Mouse (Mus musculus): ENCODE measurements at regions not wholly inside any gene's neighbourhood (a gene's known extent, or its start where the extent isn't known, plus 50 kb on each side); places are given as distances from the start of the nearest gene placed in this dataset.
A peak's percentile ranks its signal among the peaks of the same experiment; 100 is the strongest.

DNA sequence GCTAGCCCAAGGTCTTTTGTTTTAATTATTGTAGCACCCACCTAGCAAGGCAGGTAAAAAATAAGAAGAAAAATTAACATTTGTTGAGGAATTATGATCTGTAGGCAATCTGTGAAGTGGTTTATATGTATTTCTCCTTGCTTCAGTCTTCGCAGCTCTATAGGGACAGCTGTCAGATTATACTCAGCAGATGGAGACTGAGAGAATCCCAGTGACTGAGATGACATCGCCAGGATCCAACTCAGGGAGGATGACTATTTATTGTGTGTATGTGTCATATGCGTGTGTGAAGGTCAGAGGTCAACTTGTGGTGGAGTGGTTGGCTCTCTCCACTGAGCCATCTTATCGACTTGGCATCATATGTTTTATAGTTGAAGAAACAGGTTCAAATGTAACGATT is 362.0 kb upstream of the Chd6 start:
- no peak for DNase-seq

DNA sequence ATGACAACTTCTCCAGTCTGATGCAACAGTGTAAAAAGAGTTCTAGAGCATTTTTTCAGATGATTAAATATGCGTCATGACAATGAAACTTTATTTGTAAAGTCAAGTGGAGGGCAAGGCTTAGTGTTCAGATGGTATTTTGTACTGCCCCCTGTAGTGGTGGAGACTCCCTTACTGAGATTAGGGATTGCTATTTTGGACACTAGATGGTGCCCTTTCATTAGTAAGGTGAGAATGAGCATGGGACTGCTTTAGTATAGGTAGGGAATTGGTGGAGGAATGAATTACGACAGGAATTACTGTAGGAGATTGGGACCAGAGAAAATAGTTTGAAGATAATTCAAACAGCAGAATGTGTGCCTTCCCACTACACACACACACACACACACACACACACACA is 361.1 kb upstream of the Chd6 start:
- DNase-seq = no peak

DNA sequence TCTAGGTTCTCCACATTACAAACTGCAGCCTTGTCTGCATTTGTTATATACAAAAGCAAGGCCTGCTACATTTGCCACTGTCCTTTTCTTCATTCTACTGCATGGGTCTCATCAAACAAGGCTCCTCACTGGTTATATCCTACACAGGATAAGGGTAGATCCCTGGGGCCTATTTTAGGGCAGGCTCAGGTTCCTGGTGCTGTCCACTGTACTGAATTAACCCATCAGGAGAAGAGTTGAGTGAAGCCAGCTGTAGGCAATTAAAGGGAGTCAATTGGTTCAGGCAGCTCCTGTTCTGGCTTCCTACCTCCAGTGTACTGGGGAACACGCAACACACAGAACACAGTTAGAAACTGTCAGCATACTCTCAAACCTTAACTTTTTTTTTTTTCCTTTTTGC is 358.2 kb upstream of the Chd6 start:
- no peak for DNase-seq

DNA sequence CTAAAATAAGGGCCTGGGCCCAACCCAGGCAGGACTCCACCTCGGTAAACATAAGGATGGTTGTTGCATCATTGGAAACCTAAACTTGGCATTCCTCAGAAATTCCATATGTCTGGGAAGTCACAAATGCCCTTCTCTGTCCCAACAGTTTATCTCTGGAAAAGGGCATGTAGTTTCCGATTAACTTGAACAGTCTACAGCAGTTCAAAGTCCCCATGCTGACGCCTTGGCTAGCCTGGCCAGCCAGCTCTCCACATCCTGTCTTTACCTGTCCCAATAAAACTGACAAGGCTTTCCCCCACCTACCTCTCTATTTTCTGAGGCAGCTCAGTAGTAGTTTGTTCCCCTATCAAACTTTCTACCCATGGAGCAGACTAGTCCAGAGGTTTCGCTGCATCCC is 351.7 kb upstream of the Chd6 start:
- no peak for DNase-seq

DNA sequence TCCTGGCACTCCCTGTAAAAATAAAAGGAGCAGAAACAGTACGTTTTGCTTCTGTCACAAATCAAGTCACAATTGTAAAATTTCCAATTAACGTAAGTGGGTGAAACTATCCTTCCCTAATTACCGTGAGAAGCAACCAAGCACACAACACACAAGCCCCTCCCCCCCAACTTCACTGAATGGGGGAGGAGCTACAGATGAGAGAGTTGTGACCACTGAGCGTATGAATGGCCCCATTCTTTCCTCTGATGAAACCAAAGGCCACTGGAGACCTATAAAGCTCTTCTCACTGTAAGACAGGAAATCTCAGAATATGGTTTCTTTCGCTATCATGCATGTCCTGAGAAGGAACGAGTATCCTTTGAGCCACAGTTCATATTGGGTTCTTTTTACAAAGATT is 345.6 kb upstream of the Chd6 start:
- no peak for DNase-seq

DNA sequence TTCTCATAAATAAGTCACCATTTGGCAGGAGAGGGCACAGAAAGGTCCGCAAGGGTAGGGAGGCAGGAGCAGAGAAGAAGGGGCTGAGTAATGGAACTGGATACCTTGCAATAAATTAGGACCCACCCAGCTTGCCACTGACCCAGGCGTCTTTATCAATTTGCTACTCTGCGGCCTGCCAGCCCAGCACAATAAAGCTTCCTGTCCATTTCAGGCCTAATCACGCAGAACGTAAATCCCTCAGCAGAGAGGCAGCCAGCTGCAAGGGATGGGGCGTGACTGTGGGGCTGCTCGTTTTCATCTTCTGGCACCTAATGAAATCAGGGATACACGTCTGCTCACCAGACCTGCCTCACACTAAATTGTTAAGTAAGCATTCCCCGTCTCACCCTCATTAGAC is 324.9 kb upstream of the Chd6 start:
- DNase-seq = no peak

DNA sequence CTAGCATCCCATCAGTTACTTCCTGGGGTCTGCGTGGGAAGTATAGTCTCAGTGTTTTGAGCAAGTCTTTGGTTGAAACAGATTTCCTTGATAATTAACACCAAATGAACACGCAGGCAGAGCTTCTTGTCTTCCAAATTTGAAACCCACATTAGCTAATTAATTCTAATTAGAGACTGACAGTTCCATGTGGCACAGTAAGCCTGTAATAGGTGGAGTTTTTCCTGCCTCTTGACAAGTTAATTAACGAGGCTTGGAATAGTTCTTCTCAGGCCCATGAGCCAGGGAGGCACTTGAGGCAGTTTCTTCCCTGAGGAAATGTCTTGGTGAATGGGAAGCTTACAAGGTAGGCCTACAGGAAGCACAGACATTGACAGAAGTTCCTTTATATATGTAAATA is 320.4 kb upstream of the Chd6 start:
- no peak for DNase-seq

DNA sequence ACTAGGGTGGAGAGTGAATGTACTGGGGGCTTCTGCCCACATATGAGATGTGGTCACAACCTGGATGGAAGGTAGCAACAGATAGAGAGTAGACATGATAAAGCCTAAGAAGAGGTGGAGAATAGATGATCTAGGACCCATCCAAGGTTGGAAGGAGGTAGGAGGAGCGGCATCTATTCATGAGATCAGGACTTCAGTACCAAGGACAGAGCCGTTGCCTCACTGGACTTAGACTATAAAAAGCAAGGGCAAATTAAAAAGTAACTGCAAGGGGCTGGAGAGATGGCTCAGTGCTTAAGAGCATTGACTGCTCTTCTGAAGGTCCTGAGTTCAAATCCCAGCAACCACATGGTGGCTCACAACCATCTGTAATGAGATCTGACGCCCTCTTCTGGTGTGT is 316.7 kb upstream of the Chd6 start:
- DNase-seq = peak; percentile 58

DNA sequence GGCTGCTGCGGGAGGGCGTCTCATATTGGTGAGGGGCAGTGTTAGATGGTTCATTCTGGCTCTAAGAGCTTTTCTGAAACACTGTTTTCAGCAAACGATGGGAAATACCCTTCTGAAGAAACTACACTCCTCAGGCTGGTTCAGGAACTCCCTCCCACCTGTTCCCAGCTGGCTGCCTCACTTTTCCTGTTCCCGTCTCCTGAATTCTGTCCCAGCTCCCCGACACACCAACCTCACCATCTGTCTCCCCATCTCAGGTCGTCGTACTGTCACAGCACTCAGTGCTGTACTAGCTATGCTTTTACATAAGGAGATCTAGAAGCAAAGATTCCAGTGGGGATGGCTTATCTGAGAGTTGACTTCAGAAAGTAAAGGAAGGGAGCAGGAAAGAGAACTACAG is 309.2 kb upstream of the Chd6 start:
- no peak for DNase-seq

DNA sequence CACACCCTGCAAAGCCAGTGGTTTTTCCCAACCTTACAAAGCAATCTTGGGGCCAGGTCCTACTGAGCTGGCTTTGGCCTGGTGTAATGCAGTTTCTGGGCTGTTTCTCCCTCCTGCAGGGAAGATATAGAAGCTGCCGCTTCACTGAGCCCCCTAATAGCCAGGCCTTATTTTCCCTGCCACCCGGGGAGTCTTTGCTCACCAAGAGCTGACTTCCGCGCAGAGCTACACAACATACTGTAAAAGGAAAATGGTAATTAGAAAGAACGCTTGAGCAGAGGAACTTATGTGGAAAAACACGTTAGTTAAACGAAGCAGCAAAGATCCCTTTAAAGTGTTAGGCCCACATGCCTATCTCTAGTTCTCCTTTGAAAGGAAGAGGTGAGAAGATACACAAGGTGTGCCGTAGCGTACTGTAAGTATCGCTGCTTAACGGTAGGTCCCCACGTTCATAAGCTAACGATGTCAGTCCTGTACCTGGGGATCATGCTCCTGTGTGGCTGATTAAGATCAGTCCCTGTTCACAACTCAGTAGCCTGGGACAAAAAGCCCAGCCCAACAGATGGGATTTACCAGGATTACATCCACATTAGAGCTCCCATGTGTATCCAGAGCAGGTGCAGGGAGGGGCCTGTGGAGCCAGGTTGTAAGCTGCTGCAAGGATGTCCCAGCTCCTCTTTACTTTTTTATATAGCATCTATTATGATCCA is 307.5 kb upstream of the Chd6 start:
- DNase-seq = no peak

DNA sequence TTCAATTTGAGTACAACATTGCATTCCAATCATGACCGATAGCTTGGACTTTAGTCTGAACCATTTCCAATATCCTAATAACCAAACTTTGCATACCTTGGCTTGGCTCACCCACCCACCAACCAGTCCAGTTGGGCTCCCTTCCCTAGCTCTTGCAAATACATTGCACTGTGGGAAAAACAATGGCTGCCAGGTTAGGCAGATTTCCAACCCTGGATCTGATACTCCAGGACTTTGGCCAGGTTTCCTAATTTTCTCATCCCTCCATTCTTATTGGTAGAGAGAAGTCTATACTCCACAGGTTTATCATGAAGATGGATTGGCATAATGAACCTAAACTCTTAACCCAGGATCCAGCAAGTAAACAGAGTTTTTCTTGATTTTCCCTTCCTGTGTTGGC is 299.4 kb upstream of the Chd6 start:
- DNase-seq = no peak

DNA sequence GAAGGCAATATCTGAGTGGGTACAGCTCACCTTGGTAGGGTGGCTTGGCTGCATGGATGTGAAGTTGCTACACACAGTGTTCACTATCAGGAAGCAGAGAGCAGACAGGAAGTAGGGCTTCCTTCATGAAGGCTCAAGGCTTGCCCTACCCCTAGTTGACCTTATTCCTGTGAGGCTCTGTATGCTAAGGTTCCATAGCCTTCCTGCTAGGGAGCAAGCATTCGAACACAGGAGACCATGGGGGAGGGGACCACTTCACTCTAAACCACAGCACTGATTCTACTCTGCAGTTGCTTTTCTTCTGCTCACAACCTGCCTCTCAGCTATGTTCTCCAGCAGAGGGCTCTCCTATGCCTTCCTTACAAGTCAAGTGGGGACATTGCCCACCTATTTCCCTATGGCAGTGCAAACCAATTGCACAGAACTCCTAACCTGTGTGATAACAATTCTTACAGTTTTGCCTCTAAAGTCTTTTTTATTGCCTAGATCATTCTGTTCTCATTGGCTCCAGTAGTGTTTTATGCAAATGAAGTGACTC is 297.0 kb upstream of the Chd6 start:
- DNase-seq = no peak

DNA sequence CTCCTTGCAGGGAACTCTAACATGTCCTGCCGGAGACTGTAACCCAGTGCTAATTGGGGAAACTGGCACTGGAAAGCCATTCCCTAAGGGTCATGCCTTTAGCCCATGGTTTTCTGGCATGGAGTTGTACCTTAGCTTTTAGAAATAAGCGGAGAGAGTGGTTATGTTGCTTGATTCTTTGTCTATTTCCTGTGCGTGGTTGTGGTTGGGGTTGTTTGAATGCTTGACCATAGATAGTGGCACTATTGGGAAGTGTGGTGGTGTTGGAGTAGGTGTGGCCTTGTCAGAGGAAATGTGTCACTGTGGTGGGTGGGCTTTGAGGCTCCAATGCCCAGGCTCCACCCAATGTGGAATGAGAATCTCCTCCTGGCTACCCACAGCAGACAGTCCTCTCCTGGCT is 289.2 kb upstream of the Chd6 start:
- no peak for DNase-seq

DNA sequence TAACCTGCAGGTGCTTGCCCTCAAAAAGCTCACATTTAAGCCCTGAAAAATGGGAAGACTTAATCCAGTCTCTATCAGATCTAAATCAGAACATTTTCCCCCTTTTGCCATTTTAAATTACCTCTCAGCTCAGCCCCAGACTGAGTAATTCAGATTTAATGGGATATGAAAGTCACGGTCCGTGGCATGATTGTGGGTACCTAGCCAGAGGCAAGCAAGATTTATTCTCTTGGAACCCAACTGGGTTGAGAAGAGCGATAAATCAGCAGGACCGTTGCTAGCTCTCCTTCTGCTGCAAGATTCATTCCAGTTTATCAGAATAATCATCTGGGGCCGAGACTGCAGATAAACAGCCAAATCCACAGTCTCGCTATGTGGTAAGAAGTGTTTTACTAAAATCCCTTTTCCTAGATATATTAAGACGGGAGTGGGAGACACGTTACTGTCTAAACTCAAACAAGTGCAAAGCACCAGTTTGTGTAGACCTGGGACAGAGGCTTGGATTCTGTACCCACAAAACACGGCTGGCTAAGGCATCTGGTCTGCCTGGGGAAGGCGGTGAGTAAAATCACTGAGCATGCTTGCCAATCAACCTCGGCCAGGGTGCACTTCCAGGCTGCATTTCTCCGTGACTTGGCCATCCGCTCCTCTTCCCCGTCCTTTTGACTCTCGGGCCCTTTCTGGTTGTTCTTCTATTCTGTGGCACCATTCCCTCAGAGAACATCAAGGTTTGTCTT is 282.2 kb upstream of the Chd6 start:
- DNase-seq = peak in 1 of 2 experiments; percentile 12

DNA sequence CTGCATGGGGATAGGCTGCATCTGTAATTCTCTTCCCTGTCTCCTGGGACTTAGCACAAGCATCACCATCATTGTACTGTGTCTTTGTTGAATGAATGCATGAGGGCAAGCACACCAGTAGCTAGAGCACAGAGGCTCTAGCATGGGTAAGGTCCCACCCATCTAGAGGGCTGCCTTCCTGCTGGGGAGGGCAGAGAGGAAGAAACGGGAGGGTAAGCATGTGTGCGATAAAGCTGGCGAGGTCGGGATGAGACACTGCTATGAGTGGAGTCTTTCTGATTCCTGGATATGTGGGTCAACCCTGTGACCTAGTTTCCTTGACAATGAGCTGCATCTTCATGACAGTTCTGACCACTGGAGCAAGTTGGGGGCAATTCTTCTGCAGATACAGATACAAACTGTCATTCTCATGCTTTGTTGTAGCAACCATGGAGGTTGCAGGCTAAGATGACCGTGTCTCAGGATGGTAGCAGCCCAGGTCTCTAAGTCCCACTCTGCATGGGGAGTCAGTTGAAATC is 280.5 kb upstream of the Chd6 start:
- DNase-seq = no peak

DNA sequence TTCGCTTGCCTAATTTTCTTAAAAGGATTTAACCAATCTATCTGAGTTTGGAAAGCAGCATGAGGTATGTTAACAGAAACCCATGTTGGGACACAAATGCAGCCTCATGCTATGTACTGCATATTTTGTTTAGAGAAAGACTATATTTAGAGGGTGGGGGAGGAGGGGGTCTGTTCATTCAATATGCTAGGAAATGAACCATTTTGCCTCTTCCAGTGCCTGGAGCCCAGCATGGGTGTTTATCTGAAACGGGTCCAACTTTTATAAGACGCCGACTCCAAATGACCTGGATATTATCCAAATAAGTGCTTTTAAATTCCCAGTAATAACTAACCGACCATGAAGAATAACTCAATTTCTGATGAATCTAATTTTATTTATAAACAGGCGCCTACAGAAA is 278.2 kb upstream of the Chd6 start:
- DNase-seq = no peak

DNA sequence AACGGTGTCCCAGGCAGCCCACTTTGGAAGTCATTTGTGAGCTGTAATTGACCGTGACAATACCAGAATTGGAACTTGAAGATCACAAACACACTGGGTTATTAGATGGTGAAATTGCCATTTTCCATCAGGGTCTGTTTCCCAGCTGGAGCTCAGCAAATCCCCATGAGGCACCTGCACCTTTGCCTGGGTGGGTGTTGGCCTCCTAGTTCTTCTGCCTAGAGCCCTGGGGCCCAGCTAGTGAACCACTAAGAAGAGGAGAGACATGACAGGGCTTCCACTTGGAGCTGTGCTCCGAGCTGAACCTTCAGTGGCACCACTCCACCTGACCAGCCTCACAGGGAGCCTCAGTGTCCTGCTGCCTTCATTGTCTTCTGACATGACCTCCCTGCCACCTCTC is 273.5 kb upstream of the Chd6 start:
- DNase-seq = no peak

DNA sequence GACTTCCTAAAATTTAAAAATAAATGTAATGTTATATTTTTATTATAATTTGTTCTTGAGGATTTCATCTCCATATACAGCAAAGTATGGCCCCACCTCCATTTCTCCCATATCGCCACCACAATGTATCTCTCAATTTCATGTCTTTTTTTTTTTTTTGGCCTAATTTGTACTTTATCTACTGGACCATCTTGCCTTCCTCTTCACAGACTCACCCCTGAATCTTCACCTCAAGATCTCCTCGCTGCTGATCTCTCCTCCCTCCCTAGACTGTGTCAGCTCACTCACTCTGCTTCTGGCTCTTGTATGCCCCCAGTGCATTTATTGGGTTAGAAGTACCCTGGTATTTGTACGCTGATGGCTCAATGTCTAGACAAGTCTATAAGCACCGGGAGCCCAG is 269.4 kb upstream of the Chd6 start:
- DNase-seq = no peak

DNA sequence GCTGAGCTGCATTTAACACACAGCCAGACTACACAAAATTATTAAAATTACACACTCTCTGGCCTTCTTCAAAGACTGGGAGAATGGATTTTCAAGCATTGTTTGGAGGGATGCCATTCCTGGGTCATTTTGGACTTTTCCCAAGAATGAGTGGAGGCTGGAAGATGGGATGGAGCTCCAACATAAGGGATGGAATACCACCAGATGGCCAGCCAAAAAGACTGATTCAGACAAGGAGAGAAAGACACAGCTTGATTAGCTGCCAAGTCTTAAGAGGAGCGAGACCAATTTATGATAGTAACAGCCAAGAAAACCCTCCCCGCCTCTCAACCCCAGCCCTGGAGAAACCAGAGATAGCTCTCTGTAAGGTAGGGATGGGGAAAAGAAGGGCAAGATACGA is 253.4 kb upstream of the Chd6 start:
- no peak for DNase-seq

DNA sequence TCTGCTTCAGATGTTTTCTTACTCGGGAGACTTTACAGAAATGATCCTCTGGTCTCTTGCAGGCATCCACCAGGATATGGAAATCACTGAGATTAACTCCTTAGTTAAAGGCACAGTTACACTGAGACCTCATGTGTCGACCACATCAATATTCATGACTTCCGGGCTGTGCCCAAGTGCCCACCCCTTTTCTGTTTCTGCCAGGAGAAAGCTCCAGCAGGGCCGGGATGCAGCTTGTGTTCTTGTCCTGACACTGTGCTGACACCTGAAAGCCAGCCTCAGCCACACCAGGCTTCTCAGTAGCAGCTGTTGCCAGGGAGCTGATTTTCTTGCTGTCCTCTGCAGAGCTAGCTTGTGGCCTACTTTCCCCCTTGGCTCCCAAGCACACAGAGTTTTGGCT is 240.2 kb upstream of the Chd6 start:
- DNase-seq = peak in 1 of 2 experiments; percentile 9

DNA sequence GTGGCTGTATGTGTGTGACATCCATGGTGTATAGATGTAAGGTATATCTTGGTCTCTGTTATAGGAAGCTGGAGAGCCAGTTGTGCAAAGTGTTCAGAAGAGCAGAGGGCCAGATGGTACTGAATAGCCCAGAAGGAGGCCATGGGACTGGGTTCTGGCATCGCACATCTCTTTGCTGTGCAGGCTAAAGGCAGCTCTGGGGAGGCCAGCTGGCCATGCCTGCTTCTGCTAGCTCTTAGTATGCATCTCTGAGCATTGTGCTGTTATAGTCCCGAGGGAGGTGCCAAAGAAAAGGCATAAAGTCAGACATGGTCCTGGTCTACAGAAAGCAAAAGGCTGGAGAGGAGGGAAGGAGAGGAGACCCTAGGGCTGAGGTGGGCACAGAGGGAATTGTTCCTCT is 235.1 kb upstream of the Chd6 start:
- no peak for DNase-seq

DNA sequence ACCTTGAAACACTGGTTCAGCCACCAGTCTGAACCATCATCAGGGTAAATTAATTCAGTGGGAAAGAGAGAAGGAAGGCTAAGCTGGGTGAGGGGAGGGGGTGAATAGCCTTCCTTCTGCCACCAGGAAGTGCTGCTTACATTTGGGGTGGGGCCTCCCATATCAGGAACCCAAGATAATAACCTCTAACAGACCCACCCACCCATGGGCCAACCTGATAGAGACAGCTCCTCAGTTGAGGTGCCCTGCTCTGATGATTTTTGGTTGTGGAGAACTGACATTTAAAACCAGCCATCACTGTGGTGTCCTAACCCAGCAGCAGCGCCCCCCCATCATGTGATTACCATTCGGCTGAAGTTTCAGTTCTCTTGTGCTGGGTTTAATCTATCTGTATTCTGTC is 233.8 kb upstream of the Chd6 start:
- DNase-seq = no peak

DNA sequence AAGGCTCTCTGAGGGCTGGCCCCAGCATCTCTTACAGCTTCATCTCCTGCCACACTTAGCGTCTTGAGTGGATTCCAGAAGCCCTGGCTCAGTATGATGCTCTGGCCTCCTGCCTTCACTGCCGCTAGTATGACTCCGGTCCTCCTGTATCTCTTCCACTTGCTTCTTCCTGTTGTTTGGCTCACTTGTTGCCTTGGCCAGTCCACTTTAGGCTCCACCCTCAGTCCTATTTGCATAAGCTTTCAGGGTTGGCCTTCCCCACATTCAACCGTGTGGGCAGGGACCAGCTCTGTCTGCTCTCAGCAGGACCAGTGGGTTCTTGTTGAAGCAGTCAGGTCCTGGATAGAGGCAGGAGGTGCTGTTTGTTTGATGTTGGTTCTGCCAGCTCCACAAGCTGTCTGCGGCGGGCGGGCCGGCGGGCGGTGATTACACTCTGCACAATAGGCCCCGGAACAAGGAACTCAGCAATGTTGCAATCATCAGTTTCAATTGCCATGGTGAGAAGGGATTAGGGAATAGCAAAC is 232.6 kb upstream of the Chd6 start:
- DNase-seq = peak; percentile 40 to 63

DNA sequence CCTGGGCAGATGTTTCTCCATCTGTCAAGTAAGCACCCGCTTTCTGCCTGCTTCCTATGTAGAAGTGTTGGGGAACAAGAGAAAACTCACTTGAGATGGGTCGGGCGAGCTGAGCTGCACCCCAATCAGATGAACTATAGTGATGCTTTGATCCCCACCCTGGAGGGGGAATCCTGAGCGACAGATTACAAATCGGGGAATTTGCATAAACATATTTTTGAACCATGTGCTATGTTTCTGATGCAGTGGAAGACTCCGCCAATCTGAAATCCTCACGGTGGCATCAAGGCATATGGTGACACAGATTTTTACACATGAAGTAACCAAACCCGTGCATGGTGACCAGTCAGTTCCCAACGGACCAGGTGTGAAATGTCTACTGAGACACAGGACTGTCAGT is 231.4 kb upstream of the Chd6 start:
- no peak for DNase-seq
